Mouse (Mus musculus) c-Kit-positive CD71-negative TER-119-negative erythroid progenitor cells, embryonic 14.5 days (primary cell): ENCODE measurements around the gene L3hypdh.
"Not testable (repeated sequence)": the region's sequence is repeated elsewhere in the genome, so short reads cannot be mapped to it uniquely, and the experiment has no call there.

ENCODE experiments used
- DNase-seq: peaks from one replicate; pipeline ENCODE4 v3.0.0-alpha.2; 2013; ENCODE audit warnings: low read depth

L3hypdh gene

DNA sequence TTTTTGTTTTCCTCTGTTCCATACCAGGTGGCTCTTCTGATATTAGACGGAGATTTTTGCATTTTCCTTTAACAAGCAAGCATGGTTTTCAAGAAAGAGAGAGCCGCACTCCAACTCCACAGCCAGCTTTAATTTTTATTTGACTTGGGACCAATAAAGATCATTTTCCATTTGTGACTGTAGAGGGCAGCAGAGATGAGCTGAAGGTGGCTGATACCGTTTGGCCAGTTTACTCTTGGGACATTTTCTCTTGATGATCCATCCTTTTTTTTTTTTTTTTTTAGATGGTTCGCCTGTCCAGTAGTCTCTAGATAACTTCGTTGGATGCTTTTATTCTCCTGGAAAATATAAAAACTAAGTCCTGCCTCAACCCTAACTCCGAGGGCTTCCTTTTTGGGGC, 31.9 kb downstream of the L3hypdh start:
- no peak for DNase-seq

DNA sequence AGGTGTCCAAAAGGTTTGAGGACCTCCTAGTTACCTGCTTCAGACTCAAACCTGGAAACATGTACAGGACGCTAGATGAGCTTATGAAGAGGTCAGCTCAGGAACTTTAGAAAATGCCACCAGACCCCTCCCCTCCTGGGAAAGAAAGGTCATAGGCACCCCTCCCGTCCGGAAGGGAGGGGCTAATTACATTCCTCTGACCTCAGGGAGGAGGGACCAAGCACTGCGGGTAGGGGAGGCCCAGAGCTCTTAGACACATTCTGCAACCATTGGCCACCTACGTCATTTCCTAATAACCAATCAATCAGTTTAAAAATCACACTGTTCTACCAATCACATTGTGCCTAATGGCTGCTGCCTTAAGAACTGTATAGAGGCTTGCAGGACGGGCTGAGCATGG, 32.7 kb downstream of the L3hypdh start:
- no peak for DNase-seq

DNA sequence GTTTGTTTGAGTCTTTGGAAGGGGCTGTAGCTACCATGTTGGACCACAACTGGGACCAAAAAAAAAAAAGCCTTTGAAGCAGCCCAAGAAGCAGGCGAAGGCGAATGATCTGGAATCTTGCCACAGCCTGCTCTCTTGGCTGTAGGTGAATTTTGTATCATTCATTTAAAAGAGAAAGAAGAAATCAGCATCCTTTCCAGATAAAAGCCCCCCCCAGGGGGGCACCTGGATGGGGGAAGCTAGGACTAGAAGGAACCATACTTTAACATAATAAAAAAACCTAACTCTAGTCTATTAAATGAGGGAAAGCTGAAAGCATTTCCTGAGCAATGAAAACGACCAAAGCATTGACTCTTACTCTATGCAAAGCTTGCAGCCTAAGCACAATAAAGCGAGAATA, 34.4 kb downstream of the L3hypdh start:
- no peak for DNase-seq

DNA sequence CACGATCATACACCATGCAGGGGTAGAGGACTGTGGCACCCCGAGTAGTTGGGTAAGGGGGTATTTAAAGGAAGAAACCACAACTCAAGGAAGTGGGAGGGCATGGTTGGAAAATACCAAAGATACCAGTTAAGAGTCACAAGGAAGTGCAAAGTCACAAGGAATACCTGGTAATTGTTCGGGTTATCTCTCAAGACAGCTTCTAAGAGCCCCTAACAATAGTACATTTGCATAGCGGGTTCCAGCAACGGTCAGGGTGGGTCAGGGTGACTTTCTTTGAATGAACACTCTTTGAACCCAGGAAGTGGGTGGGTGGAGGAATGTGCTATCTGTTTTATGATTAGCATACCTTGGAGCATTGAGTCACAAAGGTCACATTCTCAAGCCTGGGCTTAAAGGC, 35.1 kb downstream of the L3hypdh start:
- DNase-seq = not testable (repeated sequence)

DNA sequence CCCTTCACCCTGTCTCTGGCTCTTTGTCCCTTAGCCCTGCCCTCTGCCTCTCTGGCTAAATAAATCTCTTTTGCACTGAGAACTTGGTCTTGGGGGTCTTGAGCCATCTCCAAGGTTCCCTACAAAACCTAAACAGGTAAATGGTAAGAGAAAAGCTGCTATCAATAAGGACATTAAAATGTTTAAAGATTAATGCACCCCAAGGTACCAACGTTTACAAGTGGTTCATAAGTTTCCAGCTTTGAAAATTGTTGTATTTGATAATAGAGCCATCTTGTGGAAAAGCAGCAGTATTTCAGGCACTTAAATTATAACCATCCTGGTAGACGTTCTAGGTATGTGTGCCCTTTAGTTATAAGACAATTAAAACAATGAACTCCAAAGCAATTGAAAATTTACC, 37.7 kb downstream of the L3hypdh start:
- no peak for DNase-seq

DNA sequence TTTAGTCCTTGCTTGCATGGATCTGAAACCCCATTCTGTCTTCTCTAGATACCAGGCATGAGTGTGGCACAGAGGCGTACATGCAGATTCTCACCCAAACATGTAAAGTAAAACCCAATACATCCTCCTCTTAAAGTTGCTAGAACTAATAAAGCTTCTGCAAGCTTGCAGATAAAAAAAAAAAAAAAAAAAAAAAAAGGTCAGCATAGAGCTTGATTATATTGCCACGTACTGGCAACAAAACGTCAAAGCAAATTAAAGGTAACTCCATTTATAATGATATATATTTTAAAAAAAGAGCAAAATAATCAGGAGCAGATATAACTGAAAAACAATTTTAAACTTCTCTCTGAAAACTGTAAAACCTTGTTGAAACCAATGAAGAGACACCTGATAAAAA, 44.0 kb downstream of the L3hypdh start:
- DNase-seq = no peak

DNA sequence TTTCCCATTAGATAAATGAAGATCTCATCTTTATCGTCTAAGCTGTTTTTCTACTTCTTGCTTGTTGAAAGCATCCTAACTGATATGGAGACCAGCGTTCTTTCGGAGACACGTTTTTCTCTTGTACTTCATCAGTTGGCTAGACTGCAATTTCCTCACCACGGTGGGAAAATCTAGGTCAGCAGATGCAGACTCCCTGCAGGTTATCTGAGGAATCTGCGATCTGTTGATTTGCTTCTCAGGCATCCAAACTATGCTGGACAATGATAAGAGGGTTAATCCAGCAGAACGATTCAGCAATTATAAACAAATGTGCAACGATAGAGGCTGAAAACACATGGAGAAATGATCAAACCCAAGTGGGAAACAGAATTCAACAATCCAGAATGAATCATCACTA, 45.7 kb downstream of the L3hypdh start:
- no peak for DNase-seq

DNA sequence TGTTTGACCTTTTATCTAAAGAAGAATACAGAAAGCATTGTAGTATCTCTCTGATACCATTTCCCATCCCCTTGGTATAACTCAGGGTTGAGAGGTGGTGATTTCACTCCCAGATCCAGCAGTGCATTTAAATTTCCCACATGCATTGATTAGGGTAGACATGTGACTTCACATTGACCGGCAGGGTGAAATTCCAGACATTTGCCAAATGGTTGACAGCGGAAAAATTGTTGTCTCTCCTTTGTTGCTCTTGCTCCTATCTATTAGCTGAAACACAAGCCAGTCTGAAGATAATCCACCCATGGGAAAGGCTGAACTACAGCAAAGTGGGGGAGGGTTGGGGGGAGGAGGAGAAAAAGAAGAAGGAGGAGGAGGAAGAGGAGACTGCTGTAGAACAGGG, 46.4 kb downstream of the L3hypdh start:
- DNase-seq = no peak

DNA sequence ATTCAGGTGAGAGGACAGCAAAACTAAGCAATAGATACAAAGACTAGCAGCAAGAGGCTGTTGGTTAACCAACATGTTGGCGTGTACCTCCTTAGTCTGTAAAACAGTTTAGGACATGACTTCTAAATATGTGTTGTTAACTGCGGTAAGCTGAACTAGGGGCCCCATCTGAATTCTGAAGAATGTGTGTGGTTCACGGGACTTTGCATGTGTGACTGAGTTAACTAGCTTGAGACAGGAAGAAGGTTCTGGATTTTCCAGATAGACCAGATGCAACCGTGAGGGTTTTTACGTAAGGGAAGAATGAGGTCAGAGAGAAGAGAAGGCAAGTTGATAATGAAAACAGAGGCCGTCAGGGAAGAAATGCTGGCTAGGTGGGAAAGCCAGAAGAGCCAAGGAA, 48.2 kb downstream of the L3hypdh start:
- no peak for DNase-seq

DNA sequence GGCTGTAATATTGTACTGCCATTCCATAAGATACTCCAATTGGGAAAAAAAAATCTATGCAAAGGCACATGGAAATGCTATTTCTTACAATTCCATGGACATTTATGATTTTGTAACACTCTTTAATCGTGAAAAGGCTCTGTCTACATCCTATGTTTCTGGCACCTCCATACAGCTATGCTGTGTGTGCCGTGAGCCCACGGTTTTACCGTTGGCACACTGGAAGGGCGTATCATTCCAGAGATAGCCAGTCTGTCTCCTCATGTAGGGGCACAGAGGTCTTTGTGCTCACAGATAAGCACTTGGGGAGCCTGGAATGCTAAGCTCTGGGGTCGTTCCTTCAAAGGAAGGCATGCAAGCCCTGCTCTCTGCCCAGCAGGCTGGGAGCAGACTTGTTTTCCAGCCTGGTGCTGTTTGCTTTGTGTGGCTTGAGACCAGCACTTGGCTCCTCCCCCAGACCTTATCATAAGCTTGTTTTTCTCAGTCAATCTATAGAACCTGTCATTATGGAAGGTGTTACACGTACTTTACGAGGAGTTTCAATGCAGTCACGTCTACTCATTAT, 49.1 kb downstream of the L3hypdh start:
- DNase-seq = no peak

DNA sequence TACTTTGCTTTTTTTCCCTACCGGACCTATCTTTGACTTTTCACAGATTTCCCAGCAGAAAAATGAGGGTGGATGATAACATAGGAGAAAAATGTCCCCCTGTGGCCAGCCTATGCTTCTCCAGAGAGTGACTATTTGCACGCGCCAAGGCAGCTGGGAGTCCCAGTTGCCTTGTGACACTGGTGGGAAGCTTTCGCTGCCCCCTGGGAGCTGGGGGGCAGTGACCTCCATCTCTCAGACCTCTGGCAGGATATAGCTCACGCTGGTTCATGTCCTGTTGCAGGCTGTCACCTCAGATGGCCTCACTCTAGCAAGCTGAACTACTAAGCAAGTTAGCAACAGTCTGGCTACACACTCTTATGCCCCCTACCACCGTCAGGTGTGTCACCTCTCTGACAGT, 53.4 kb downstream of the L3hypdh start:
- DNase-seq = no peak

DNA sequence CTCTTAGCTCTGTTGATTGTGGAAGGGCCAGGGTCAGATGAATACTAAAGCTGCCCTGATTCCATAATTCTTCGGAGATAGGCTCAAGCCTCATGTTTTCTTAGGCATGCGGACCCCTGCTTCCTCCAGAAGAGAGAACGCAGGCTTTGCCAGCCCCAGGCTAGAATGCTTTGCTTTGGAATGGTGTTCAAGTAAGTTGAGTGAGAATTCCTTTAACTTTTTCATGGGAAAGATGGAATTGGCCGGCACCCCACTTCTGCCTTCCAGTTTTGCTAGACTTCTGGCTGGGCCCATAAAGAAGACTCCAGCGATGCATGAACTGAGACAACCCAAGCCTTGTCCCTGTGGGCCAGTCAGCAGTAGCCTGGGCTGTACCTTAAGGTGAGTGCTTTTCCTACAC, 54.1 kb downstream of the L3hypdh start:
- DNase-seq = no peak

DNA sequence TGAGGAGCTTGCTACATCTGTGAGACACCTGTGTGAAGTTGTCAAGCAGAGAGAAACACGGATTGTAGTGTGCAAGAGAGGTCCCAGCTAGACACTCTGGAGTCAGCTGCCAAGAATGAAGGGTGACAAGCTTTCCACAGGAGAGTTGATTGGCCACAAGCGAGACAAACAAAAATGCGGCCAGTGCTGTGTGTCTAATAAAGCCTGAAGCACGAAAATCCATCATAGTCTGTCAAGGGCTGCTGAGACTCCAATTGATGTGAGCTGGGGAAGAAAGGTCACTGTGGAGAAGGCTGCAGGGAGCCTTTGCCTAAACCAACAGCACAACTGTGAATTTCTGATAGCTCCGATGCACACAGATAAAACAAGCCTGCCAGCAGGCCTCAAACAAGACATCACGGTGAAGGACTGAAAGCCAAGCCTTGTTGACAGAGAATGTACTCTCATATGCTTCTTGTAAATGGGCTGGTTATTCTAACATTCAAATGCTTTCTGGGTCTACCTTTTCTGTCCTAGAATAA, 59.9 kb downstream of the L3hypdh start:
- DNase-seq = no peak

DNA sequence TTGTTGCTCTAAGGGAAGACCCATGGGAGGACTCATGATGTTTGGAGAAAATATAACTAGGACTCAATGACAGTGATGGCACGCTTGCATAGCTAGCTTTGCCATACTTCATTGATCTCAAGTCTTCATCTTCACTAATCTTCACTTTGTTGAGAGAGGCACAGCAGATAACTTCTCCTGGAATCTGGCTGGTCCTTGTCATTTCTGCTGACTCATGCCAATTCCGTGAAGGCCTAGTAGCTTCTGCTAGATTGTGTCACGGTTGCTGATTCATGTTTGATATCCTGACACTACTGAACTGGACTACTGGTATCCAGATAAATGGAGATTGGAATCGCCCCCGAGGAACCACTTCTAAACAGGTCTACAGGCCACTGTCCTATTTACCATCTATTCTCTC, 61.7 kb downstream of the L3hypdh start:
- no peak for DNase-seq
